Mouse (Mus musculus): ENCODE data around the gene Stard3nl. TPM values are rescaled to one million over a fixed set of nuclear protein-coding genes. Genes with fewer than 3 reads are reported as not detected.

Stard3nl gene
- total RNA-seq, 2 experiments from 2014 or later = 24.2 to 30.2 TPM

Other genes with a start within 250 kb of the Stard3nl start
- 68.9 and 85.9 TPM in 2 replicates for gene Epdr1, start 224.1 kb upstream of the Stard3nl start, total RNA-seq (2014; fragmentation: Nextera tagmentation)
- gene Epdr1, start 224.1 kb upstream of the Stard3nl start, total RNA-seq (2017) = 47.4 and 53.6 TPM in 2 replicates
- 7.3 and 8.3 TPM in 2 replicates for gene Sfrp4, start 227.3 kb upstream of the Stard3nl start, total RNA-seq (2014; fragmentation: Nextera tagmentation)
- 2.3 and 2.4 TPM in 2 replicates for gene Sfrp4, start 227.3 kb upstream of the Stard3nl start, total RNA-seq (2017)

Data from megakaryocyte-erythroid progenitor cell, adult 5-6 weeks (primary cell).